Mouse (Mus musculus) embryonic facial prominence, embryonic 10.5 days (tissue): ENCODE results near the gene Snx18. TPM values are rescaled to one million over a fixed set of nuclear protein-coding genes. Genes with fewer than 3 reads are reported as not detected.

ENCODE experiments used
- DNase-seq: peaks from one replicate; pipeline ENCODE4 v3.0.0-alpha.2; 2017; ENCODE audit warnings: low spot score
- H3K27ac ChIP-seq: fragments of 300-500 bp; sonication (generic); replicated peaks from 2 replicates; pipeline ENCODE4 v1.5.1; 2016; ENCODE audit warnings: mild to moderate bottlenecking
- H3K27me3 ChIP-seq: fragments of 300-500 bp; sonication (generic); replicated peaks from 2 replicates; pipeline ENCODE4 v1.6.1; 2016; ENCODE audit warnings: low read depth, mild to moderate bottlenecking; ENCODE audit not compliant: poor library complexity, severe bottlenecking
- H3K36me3 ChIP-seq: fragments of 300-500 bp; sonication (generic); replicated peaks from 2 replicates; pipeline ENCODE4 v1.6.1; 2016; ENCODE audit warnings: mild to moderate bottlenecking, moderate library complexity
- H3K4me1 ChIP-seq: fragments of 300-500 bp; sonication (generic); 2 replicates; pipeline ENCODE4 v1.6.1; 2016
- H3K4me3 ChIP-seq: fragments of 300-500 bp; sonication (generic); 2 replicates; pipeline ENCODE4 v1.5.1; 2016; ENCODE audit warnings: mild to moderate bottlenecking, moderate library complexity
- H3K9me3 ChIP-seq: fragments of 300-500 bp; sonication (generic); 2 replicates; pipeline ENCODE4 v1.6.1; 2016; ENCODE audit warnings: mild to moderate bottlenecking
- WGBS: fragments of 180-500 bp; shearing (Covaris S2); methylation state at CpG from one replicate; pipeline ENCODE4 v1.1.7; 2016; 5-methylcytosine and 5-hydroxymethylcytosine counted together
- polyA plus RNA-seq: library from polyadenylated mRNA; unstranded; fragments of >200 nt; fragmentation: Nextera tagmentation; extraction: Ambion mirVana; gene quantifications from 2 replicates; pipeline ENCODE4 v1.2.1, GENCODE M21; 2016

Snx18 gene
- polyA plus RNA-seq = 18.0 and 18.4 TPM in 2 replicates

GRCm38 (mm10) chr13:113617891-113618823 lies at the start of gene Snx18:
Gene Snx18, minus strand, starts transcription at chr13:113618564.
- Histone ChIP-seq H3K4me1 (peaks cover 77% of the 10 kb centered on the region), H3K36me3 (peaks cover 7% of the 10 kb centered on the region), H3K27ac (peak within 1 kb of the TSS; percentile 95), H3K9me3 (no peaks in the 10 kb centered on the region), H3K27me3 (no peaks in the 10 kb centered on the region), H3K4me3 (peak within 1 kb of the TSS; percentile 92)
- WGBS = under 1% methylated on average over 119 of the region's 119 CpGs
- DNase-seq = peak; percentile 94

- H3K9me3 ChIP-seq = no peaks in the 10 kb centered on the region
- peaks cover 7% of the 10 kb centered on the region for H3K27me3 ChIP-seq
- no peak overlapping the region for H3K27ac ChIP-seq
- no peak for DNase-seq
- WGBS = 91% methylated on average over 7 of the region's 7 CpGs
- no peaks in the 10 kb centered on the region for H3K36me3 ChIP-seq
- peaks cover 7% of the 10 kb centered on the region for H3K4me1 ChIP-seq
- H3K4me3 ChIP-seq = no peak overlapping the region
Observed at GRCm38 (mm10) chr13:113663883-113664282, 45.5 kb upstream of the Snx18 start.

- H3K9me3 ChIP-seq = no peaks in the 10 kb centered on the region
- peak; percentile 23 for DNase-seq
- 71% methylated on average over 28 of the region's 28 CpGs for WGBS
Observed at GRCm38 (mm10) chr13:113663151-113663779, 44.9 kb upstream of the Snx18 start, which contains the start of gene Hspb3. Gene Hspb3, minus strand, starts transcription at chr13:113663676.

GRCm38 (mm10) chr13:113661826-113662271 lies 43.5 kb upstream of the Snx18 start:
- Histone ChIP-seq H3K36me3 (no peaks in the 10 kb centered on the region), H3K4me3 (no peak overlapping the region), H3K27me3 (no peaks in the 10 kb centered on the region), H3K4me1 (peaks cover 7% of the 10 kb centered on the region), H3K9me3 (no peaks in the 10 kb centered on the region), H3K27ac (0 out of 2 replicates have a peak overlapping the region, but pooled peaks have one; percentile 1)
- DNase-seq = no peak
- WGBS = 76% methylated on average over 7 of the region's 7 CpGs

More at GRCm38 (mm10) chr13:113663151-113663779, 44.9 kb upstream of the Snx18 start, which contains the start of gene Hspb3:
- Histone ChIP-seq H3K27ac (0 out of 2 replicates have a peak within 1 kb of the TSS, but pooled peaks have one; percentile 15), H3K4me3 (no peak within 1 kb of the TSS), H3K4me1 (peaks cover 7% of the 10 kb centered on the region), H3K27me3 (peaks cover 1% of the 10 kb centered on the region), H3K36me3 (no peaks in the 10 kb centered on the region)

GRCm38 (mm10) chr13:113660576-113661310 lies 42.4 kb upstream of the Snx18 start:
- no peaks in the 10 kb centered on the region for H3K27me3 ChIP-seq
- H3K36me3 ChIP-seq = no peaks in the 10 kb centered on the region
- no peak overlapping the region for H3K27ac ChIP-seq
- no peak for DNase-seq
- 86% methylated on average over 9 of the region's 9 CpGs for WGBS
- H3K9me3 ChIP-seq = no peaks in the 10 kb centered on the region
- H3K4me1 ChIP-seq = peaks cover 7% of the 10 kb centered on the region
- no peak overlapping the region for H3K4me3 ChIP-seq

GRCm38 (mm10) chr13:113657204-113657603 lies 38.8 kb upstream of the Snx18 start:
- Histone ChIP-seq H3K4me3 (no peak overlapping the region), H3K4me1 (peaks cover 7% of the 10 kb centered on the region; the same call in 1 of the 2 replicates), H3K36me3 (no peaks in the 10 kb centered on the region), H3K27me3 (no peaks in the 10 kb centered on the region), H3K27ac (no peak overlapping the region), H3K9me3 (no peaks in the 10 kb centered on the region)
- 76% methylated on average over 7 of the region's 7 CpGs for WGBS
- DNase-seq = no peak

- H3K9me3 ChIP-seq = no peaks in the 10 kb centered on the region
- WGBS = 85% methylated on average over 4 of the region's 4 CpGs
- no peak overlapping the region for H3K27ac ChIP-seq
- no peak overlapping the region for H3K4me3 ChIP-seq
- no peaks in the 10 kb centered on the region for H3K27me3 ChIP-seq
- no peak for DNase-seq
- peaks cover under 1% of the 10 kb centered on the region; the same call in 1 of the 2 replicates for H3K4me1 ChIP-seq
- no peaks in the 10 kb centered on the region for H3K36me3 ChIP-seq
Observed at GRCm38 (mm10) chr13:113656639-113657038, 38.3 kb upstream of the Snx18 start.

- no peaks in the 10 kb centered on the region for H3K36me3 ChIP-seq
- no peaks in the 10 kb centered on the region for H3K4me1 ChIP-seq
- H3K4me3 ChIP-seq = no peak overlapping the region
- H3K27me3 ChIP-seq = no peaks in the 10 kb centered on the region
- H3K27ac ChIP-seq = no peak overlapping the region
- 93% methylated on average over 4 of the region's 4 CpGs for WGBS
- no peak for DNase-seq
- H3K9me3 ChIP-seq = no peaks in the 10 kb centered on the region
Observed at GRCm38 (mm10) chr13:113655511-113655910, 37.1 kb upstream of the Snx18 start.

GRCm38 (mm10) chr13:113640944-113641597 lies 22.7 kb upstream of the Snx18 start:
- Histone ChIP-seq H3K36me3 (no peaks in the 10 kb centered on the region), H3K27ac (no peak overlapping the region), H3K27me3 (no peaks in the 10 kb centered on the region), H3K4me1 (peaks cover 2% of the 10 kb centered on the region; the same call in 1 of the 2 replicates), H3K4me3 (no peak overlapping the region), H3K9me3 (no peaks in the 10 kb centered on the region)
- 77% methylated on average over 11 of the region's 11 CpGs for WGBS
- no peak for DNase-seq

- Histone ChIP-seq H3K4me1 (peaks cover 2% of the 10 kb centered on the region; the same call in 1 of the 2 replicates), H3K9me3 (no peaks in the 10 kb centered on the region), H3K36me3 (no peaks in the 10 kb centered on the region), H3K27me3 (no peaks in the 10 kb centered on the region), H3K4me3 (no peak overlapping the region), H3K27ac (no peak overlapping the region)
- DNase-seq = no peak
- 30% methylated on average over 7 of the region's 7 CpGs for WGBS
Observed at GRCm38 (mm10) chr13:113638914-113639313, 20.6 kb upstream of the Snx18 start.

GRCm38 (mm10) chr13:113635799-113636222 lies 17.4 kb upstream of the Snx18 start:
- Histone ChIP-seq H3K36me3 (no peaks in the 10 kb centered on the region), H3K27me3 (no peaks in the 10 kb centered on the region), H3K4me3 (no peak overlapping the region), H3K27ac (no peak overlapping the region), H3K9me3 (no peaks in the 10 kb centered on the region), H3K4me1 (peaks cover 5% of the 10 kb centered on the region)
- DNase-seq = no peak
- WGBS = 86% methylated on average over 17 of the region's 17 CpGs
